Comparison of ENCODE assay signal across 21 mouse cellular contexts in the genomic region with DNA sequence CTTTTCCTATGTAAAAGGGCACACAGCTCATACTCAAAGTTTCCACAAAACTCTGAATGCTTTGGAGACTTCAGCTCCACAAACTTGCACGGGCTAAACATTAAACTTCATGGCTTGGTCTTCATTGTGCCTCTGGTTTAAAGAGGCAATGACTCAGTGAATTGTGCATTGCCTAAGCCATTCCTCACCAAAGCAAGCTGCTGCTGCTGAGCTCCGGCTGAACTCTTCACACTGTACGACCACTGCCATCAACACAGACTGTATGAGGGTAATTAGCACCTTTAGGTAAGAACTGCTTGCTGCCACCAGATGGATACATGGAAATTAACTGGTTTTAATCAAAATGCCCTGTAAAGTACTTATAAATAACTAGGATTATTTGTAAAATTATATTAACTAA.
"Had no signal": no experiment of that assay in that cellular context is flagged by ENCODE, and none has a peak within 500 bp of the region (broad histone marks: within the 10 kb centered on the region; RNA-seq: fewer than 3 reads in every experiment).

No protein-coding gene starts in this region.

- DNase-seq: kidney, adult 9 months; kidney, postnatal 10 days; kidney, postnatal 36 days; left cerebral cortex, postnatal 4 days; liver, postnatal 0 days; lung, embryonic 14.5 days; right cerebral cortex, adult 18-20 months; right cerebral cortex, postnatal 14 days; right cerebral cortex, postnatal 4 days; thymus, postnatal 25 days had no signal

- H3K36me3 ChIP-seq: limb, embryonic 12.5 days; limb, embryonic 15.5 days; midbrain, embryonic 12.5 days; midbrain, embryonic 15.5 days; neural tube, embryonic 12.5 days; neural tube, embryonic 15.5 days; stomach, embryonic 15.5 days had no signal

- H3K27me3 ChIP-seq: limb, embryonic 12.5 days; limb, embryonic 15.5 days; midbrain, embryonic 12.5 days; midbrain, embryonic 15.5 days; neural tube, embryonic 12.5 days; neural tube, embryonic 15.5 days; stomach, embryonic 15.5 days had no signal

- ATAC-seq: liver, postnatal 0 days; lung, postnatal 0 days; midbrain, embryonic 15.5 days had no signal

- H3K4me3 ChIP-seq: limb, embryonic 12.5 days; limb, embryonic 15.5 days; midbrain, embryonic 12.5 days; midbrain, embryonic 15.5 days; neural tube, embryonic 12.5 days; neural tube, embryonic 15.5 days; stomach, embryonic 15.5 days had no signal

- H3K4me1 ChIP-seq: limb, embryonic 12.5 days; limb, embryonic 15.5 days; midbrain, embryonic 12.5 days; midbrain, embryonic 15.5 days; neural tube, embryonic 12.5 days; neural tube, embryonic 15.5 days; stomach, embryonic 15.5 days had no signal

- H3K9me3 ChIP-seq: limb, embryonic 12.5 days; limb, embryonic 15.5 days; midbrain, embryonic 12.5 days; midbrain, embryonic 15.5 days; neural tube, embryonic 12.5 days; neural tube, embryonic 15.5 days; stomach, embryonic 15.5 days had no signal

- H3K27ac ChIP-seq: limb, embryonic 12.5 days; limb, embryonic 15.5 days; liver, embryonic 14.5 days; macrophage; midbrain, embryonic 12.5 days; midbrain, embryonic 15.5 days; neural tube, embryonic 12.5 days; neural tube, embryonic 15.5 days; stomach, embryonic 15.5 days had no signal

- H3K9ac ChIP-seq: limb, embryonic 12.5 days; limb, embryonic 15.5 days; liver, embryonic 14.5 days; liver, postnatal 0 days; lung, embryonic 14.5 days; midbrain, embryonic 12.5 days; midbrain, embryonic 15.5 days; neural tube, embryonic 12.5 days; neural tube, embryonic 15.5 days; stomach, embryonic 15.5 days had no signal

- H3K4me2 ChIP-seq: limb, embryonic 12.5 days; limb, embryonic 15.5 days; liver, embryonic 11.5 days; lung, embryonic 14.5 days; midbrain, embryonic 12.5 days; midbrain, embryonic 15.5 days; neural tube, embryonic 12.5 days; neural tube, embryonic 15.5 days; stomach, embryonic 15.5 days had no signal
